Mouse (Mus musculus) C2C12 (cell line): ENCODE measurements around the gene Tmprss4. TPM values are rescaled to one million over a fixed set of nuclear protein-coding genes. Genes with fewer than 3 reads are reported as not detected.

Source experiments
- H3K27me3 ChIP-seq: one replicate; pipeline ENCODE4 v1.6.1; 2011; ENCODE audit not compliant: control insufficient read depth, insufficient read depth, insufficient read length
- H3K36me3 ChIP-seq: one replicate; pipeline ENCODE4 v1.6.1; 2011; ENCODE audit not compliant: control insufficient read depth, insufficient read depth
- H3K4me3 ChIP-seq: one replicate; pipeline ENCODE4 v1.5.1; 2011; ENCODE audit warnings: mild to moderate bottlenecking, control low read depth; ENCODE audit not compliant: poor library complexity, insufficient read depth, severe bottlenecking
- H3K79me2 ChIP-seq: one replicate; pipeline ENCODE4 v1.6.1; 2011; ENCODE audit not compliant: control insufficient read depth, insufficient read depth
- H3K79me3 ChIP-seq: one replicate; pipeline ENCODE4 v1.6.1; 2011; ENCODE audit warnings: low read depth, control low read depth
- H3ac ChIP-seq: one replicate; pipeline ENCODE3; 2011; ENCODE audit warnings: low read depth; ENCODE audit not compliant: control insufficient read depth, insufficient read length
- CEBPB ChIP-seq: IDR thresholded peaks from one replicate; pipeline ENCODE4 v1.6.1; 2011; ENCODE audit warnings: low read depth, mild to moderate bottlenecking, control low read depth, moderate library complexity
- CTCF ChIP-seq: IDR thresholded peaks from one replicate; pipeline ENCODE4 v1.5.1; 2011; ENCODE audit not compliant: control insufficient read depth, insufficient read depth, insufficient read length
- FOSL1 ChIP-seq: IDR thresholded peaks from one replicate; pipeline ENCODE4 v1.8.0; 2011; ENCODE audit warnings: mild to moderate bottlenecking, low read length; ENCODE audit not compliant: poor library complexity, insufficient read depth, severe bottlenecking
- MAX ChIP-seq: IDR thresholded peaks from one replicate; pipeline ENCODE4 v1.6.1; 2011; ENCODE audit warnings: mild to moderate bottlenecking, control low read depth
- MYOD1 ChIP-seq: IDR thresholded peaks from one replicate; pipeline ENCODE4 v1.6.1; 2011; ENCODE audit warnings: low read depth; ENCODE audit not compliant: control insufficient read depth, insufficient read length
- MYOG ChIP-seq: IDR thresholded peaks from one replicate; pipeline ENCODE4 v1.6.1; 2011; ENCODE audit not compliant: control insufficient read depth, insufficient read length; ENCODE audit errors: extremely low read depth
- USF1 ChIP-seq: IDR thresholded peaks from one replicate; pipeline ENCODE4 v1.6.1; 2011; ENCODE audit warnings: low read depth, mild to moderate bottlenecking, control low read depth, moderate library complexity
- polyA plus RNA-seq: library from polyadenylated mRNA; unstranded; fragments of >200 nt; fragmentation: generic; extraction: Trizol; gene quantifications from one replicate; pipeline ENCODE4 v1.2.1, GENCODE M21; 2012; ENCODE audit warnings: missing spikeins

The Tmprss4 gene
- polyA plus RNA-seq, 1 experiment = not detected

GRCm38 (mm10) chr9:45171073-45171610 is 32.8 kb downstream of the Tmprss4 start:
- Histone ChIP-seq H3K36me3 (no peaks in the 10 kb centered on the region), H3ac (no peak overlapping the region), H3K27me3 (peaks cover 8% of the 10 kb centered on the region), H3K79me2 (no peaks in the 10 kb centered on the region), H3K4me3 (no peak overlapping the region), H3K79me3 (no peaks in the 10 kb centered on the region)
- TF ChIP-seq USF1 = no peak
- TF ChIP-seq CEBPB = no peak
- TF ChIP-seq MYOD1 = no peak
- TF ChIP-seq MAX = no peak
- TF ChIP-seq CTCF = no peak
- TF ChIP-seq MYOG = no peak
- TF ChIP-seq FOSL1 = no peak

GRCm38 (mm10) chr9:45170150-45170549 is 33.7 kb downstream of the Tmprss4 start:
- H3ac ChIP-seq = no peak overlapping the region
- no peaks in the 10 kb centered on the region for H3K79me3 ChIP-seq
- H3K27me3 ChIP-seq = peaks cover 8% of the 10 kb centered on the region
- no peaks in the 10 kb centered on the region for H3K36me3 ChIP-seq
- TF ChIP-seq MAX = no peak
- no peak for TF ChIP-seq CTCF
- TF ChIP-seq MYOD1 = no peak
- no peak for TF ChIP-seq FOSL1
- no peak for TF ChIP-seq MYOG
- TF ChIP-seq USF1 = no peak
- TF ChIP-seq CEBPB = no peak
- H3K79me2 ChIP-seq = no peaks in the 10 kb centered on the region
- no peak overlapping the region for H3K4me3 ChIP-seq

GRCm38 (mm10) chr9:45167903-45168302 is 36.0 kb downstream of the Tmprss4 start:
- H3K79me2 ChIP-seq = no peaks in the 10 kb centered on the region
- no peaks in the 10 kb centered on the region for H3K79me3 ChIP-seq
- H3K36me3 ChIP-seq = no peaks in the 10 kb centered on the region
- no peaks in the 10 kb centered on the region for H3K27me3 ChIP-seq
- H3K4me3 ChIP-seq = no peak overlapping the region
- TF ChIP-seq MYOG = no peak
- no peak for TF ChIP-seq MAX
- no peak for TF ChIP-seq MYOD1
- TF ChIP-seq CEBPB = no peak
- TF ChIP-seq CTCF = no peak
- TF ChIP-seq FOSL1 = no peak
- TF ChIP-seq USF1 = no peak
- no peak overlapping the region for H3ac ChIP-seq

GRCm38 (mm10) chr9:45153361-45153760 is 50.5 kb downstream of the Tmprss4 start:
- no peaks in the 10 kb centered on the region for H3K36me3 ChIP-seq
- peaks cover 39% of the 10 kb centered on the region for H3K27me3 ChIP-seq
- no peaks in the 10 kb centered on the region for H3K79me3 ChIP-seq
- H3K79me2 ChIP-seq = no peaks in the 10 kb centered on the region
- TF ChIP-seq CEBPB (no peak), USF1 (no peak), MYOG (no peak), MYOD1 (no peak), CTCF (no peak), MAX (no peak), FOSL1 (no peak)
- no peak overlapping the region for H3ac ChIP-seq
- no peak overlapping the region for H3K4me3 ChIP-seq

- no peaks in the 10 kb centered on the region for H3K79me2 ChIP-seq
- no peak overlapping the region for H3K4me3 ChIP-seq
- no peaks in the 10 kb centered on the region for H3K79me3 ChIP-seq
- TF ChIP-seq CEBPB (no peak), MYOG (no peak), USF1 (no peak), CTCF (no peak), MAX (no peak), MYOD1 (no peak), FOSL1 (no peak)
- H3K27me3 ChIP-seq = peaks cover 57% of the 10 kb centered on the region
- no peak overlapping the region for H3ac ChIP-seq
- no peaks in the 10 kb centered on the region for H3K36me3 ChIP-seq
These were observed 53.0 kb downstream of the Tmprss4 start for GRCm38 (mm10) chr9:45150933-45151332.

DNA sequence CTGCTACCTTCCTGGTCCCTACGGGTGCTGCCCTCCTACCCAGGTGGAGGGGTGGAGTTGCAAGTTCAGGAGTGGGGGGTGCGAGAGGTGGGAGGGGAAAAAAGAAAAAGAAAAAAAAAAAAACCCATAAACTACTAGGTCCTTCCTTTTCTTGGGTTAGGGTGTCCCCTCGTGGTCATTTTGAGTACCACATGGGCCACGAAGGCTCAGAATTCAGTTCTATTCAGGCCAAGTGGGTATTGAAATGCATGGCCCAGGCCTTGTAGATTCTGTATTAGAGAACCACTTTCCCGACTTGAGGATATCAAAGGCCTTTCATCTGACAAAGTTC is 57.7 kb downstream of the Tmprss4 start:
- Histone ChIP-seq H3K79me3 (no peaks in the 10 kb centered on the region), H3K79me2 (no peaks in the 10 kb centered on the region), H3ac (no peak overlapping the region), H3K36me3 (no peaks in the 10 kb centered on the region), H3K27me3 (peaks cover 83% of the 10 kb centered on the region), H3K4me3 (no peak overlapping the region)
- no peak for TF ChIP-seq MAX
- no peak for TF ChIP-seq MYOG
- no peak for TF ChIP-seq MYOD1
- no peak for TF ChIP-seq FOSL1
- no peak for TF ChIP-seq USF1
